Comparison of ENCODE assay signal across 10 mouse cellular contexts in the genomic region with DNA sequence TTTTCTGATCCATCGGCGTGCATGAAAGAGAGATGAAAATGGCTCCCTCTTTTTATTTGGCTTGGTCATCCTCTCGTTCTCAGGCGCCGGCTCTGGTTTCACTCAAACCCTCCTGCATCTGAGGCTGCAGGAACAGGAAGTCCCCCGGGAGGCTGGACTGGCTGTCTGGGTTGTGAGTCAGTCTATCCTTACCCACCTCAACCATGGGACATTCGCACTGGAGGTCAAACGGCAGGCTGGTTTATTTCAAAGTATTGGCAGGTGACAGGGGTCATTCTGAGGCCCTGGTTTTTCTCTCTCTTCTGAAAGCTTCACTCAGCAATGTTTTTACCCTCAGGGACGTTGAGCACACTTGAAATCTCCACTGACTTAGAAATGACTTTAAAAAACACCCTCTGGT.
DNase-seq lines count a peak whose midpoint lies in the region; ATAC-seq lines count a peak whose summit lies in the region.
"Had no signal": no experiment of that assay in that cellular context is flagged by ENCODE, and none has a peak within 500 bp of the region (broad histone marks: within the 10 kb centered on the region; RNA-seq: fewer than 3 reads in every experiment).

No protein-coding gene starts in this region.

- peak overlapping the region; percentile 82 for H3K27ac ChIP-seq in limb, embryonic 10.5 days

- peak; percentile 73 for ATAC-seq in granulocyte monocyte progenitor cell, adult 5-6 weeks (replicated peaks; ENCODE audit: poor library complexity, severe bottlenecking)

- DNase-seq in 3134 (ENCODE audit: extremely low read depth, insufficient read length, low spot score) (peak; percentile 47), NIH3T3 (ENCODE audit: low read depth) (peak; percentile 65)
- peak; percentile 77 for DNase-seq in limb, embryonic 10.5 days (ENCODE audit: low spot score)
- no peak for DNase-seq in layer of hippocampus, postnatal 14 days (ENCODE audit: low spot score in 2 of 2)
- no peak for DNase-seq in B cell, adult 2 months
- no peak for DNase-seq in kidney, adult 8-10 months
- DNase-seq: layer of hippocampus, adult 9-11 months; spleen, adult 18-20 months had no signal

- peaks cover 56% of the 10 kb centered on the region for H3K4me1 ChIP-seq in limb, embryonic 10.5 days

- H3K9me3 ChIP-seq in limb, embryonic 10.5 days (replicated peaks): no peaks in the 10 kb centered on the region
- H3K9me3 ChIP-seq: megakaryocyte, embryonic 14.5 days had no signal

- no peaks in the 10 kb centered on the region for H3K27me3 ChIP-seq in limb, embryonic 10.5 days (ENCODE audit: low read depth, poor library complexity, severe bottlenecking)

- H3K36me3 ChIP-seq in limb, embryonic 10.5 days: no peaks in the 10 kb centered on the region

- H3K4me3 ChIP-seq in limb, embryonic 10.5 days: peak overlapping the region; percentile 8; the same call in 1 of the 2 replicates

- WGBS in limb, embryonic 10.5 days: 18% methylated on average over 9 of the region's 9 CpGs

Comparison
In these comparisons a context has a peak if more than half of its experiments do, and no peak if none do; other contexts are left out.
1. DNase-seq: peak in 3134 (single experiment), NIH3T3 (single experiment) and limb, embryonic 10.5 days (single experiment); none in layer of hippocampus, postnatal 14 days (0 of 2), B cell, adult 2 months (0 of 2) and kidney, adult 8-10 months (0 of 2).